Mouse (Mus musculus) MEL (cell line): ENCODE data around the gene Steap4.
"Not testable (repeated sequence)": the region's sequence is repeated elsewhere in the genome, so short reads cannot be mapped to it uniquely, and the experiment has no call there.

Experiments
- CHD2 ChIP-seq: IDR thresholded peaks from 2 replicates; pipeline ENCODE4 v1.6.1; 2011; ENCODE audit warnings: low read length, improper control_type of control experiment
- CTCF ChIP-seq, 3 experiments: IDR thresholded peaks in 2 of 3; conservative IDR thresholded peaks in 1 of 3; 2 replicates each; pipeline ENCODE4 v1.5.1; 2011 to 2012; ENCODE audit warnings: low read length in 3 of 3, low read depth in 2 of 3, mild to moderate bottlenecking in 2 of 3, improper control_type of control experiment in 1 of 3, inconsistent platforms in 1 of 3, mixed read lengths in 1 of 3, moderate library complexity in 1 of 3; ENCODE audit not compliant: control insufficient read depth in 1 of 3, insufficient read depth in 1 of 3, poor library complexity in 1 of 3, severe bottlenecking in 1 of 3
- ETS1 ChIP-seq: IDR thresholded peaks from 2 replicates; pipeline ENCODE4 v1.6.1; 2012; ENCODE audit warnings: low read depth, mild to moderate bottlenecking, inconsistent platforms, low read length, improper control_type of control experiment, moderate library complexity
- GATA1 ChIP-seq: IDR thresholded peaks from 2 replicates; pipeline ENCODE4 v1.6.1; 2011; ENCODE audit warnings: low read depth, low read length, improper control_type of control experiment
- NRF1 ChIP-seq: IDR thresholded peaks from 2 replicates; pipeline ENCODE4 v1.6.1; 2014; ENCODE audit warnings: low read depth, mild to moderate bottlenecking, inconsistent platforms, low read length, improper control_type of control experiment, moderate library complexity; ENCODE audit not compliant: poor library complexity, insufficient read depth, severe bottlenecking
- POLR2A ChIP-seq, 2 experiments: IDR thresholded peaks; 2 replicates each; pipeline ENCODE4 v1.6.1; 2011 to 2012; ENCODE audit warnings: low read length in 2 of 2, mild to moderate bottlenecking in 2 of 2, control low read depth in 1 of 2, improper control_type of control experiment in 1 of 2, low read depth in 1 of 2, moderate library complexity in 1 of 2; ENCODE audit not compliant: control insufficient read depth in 1 of 2, insufficient read depth in 1 of 2, poor library complexity in 1 of 2
- SIN3A ChIP-seq: IDR thresholded peaks from 2 replicates; pipeline ENCODE4 v1.6.1; 2012; ENCODE audit warnings: low read length, improper control_type of control experiment, inconsistent platforms

GRCm38 (mm10) chr5:7991631-7992030 is 31.4 kb downstream of the Steap4 start:
- not testable (repeated sequence) for TF ChIP-seq SIN3A; CTCF (IDR thresholded peaks at IDR 0.05 in 2 of 3, conservative IDR thresholded peaks at IDR 0.05 in 1 of 3; ENCODE audit: control insufficient read depth in 1 of 3, insufficient read depth in 1 of 3, low read depth in 2 of 3, low read length in 3 of 3, poor library complexity in 1 of 3, severe bottlenecking in 1 of 3); CHD2; POLR2A (IDR thresholded peaks at IDR 0.05; ENCODE audit: control insufficient read depth in 1 of 2, insufficient read depth in 1 of 2, low read depth in 1 of 2, low read length in 2 of 2, poor library complexity in 1 of 2); ETS1; NRF1; GATA1
